Mouse (Mus musculus): ENCODE results near the gene Rfx7.

Gene Rfx7

GRCm38 (mm10) chr9:72531996-72532380, at the start of gene Rfx7:
Rfx7 (plus strand) TSS chr9:72532240.
- peak; percentile 64 for DNase-seq (ENCODE audit: low spot score)

DNA sequence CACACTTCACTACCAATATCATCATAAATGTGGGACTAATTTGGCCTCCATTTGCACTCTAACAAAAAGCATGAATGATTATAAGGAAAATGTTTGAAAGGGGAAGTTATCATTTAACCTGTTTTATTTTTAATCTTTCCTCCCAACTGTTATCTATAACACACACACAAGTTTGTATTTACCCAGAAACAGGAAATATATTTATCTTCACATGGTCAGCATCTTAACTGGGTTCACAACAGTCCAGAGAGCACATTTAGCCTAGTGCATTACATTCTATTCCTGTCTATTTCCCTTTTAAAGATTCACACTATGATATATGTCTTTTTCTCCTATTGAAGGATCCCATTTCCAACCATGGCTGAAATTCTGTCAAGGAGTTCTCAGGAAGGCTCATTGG, 43.5 kb upstream of the Rfx7 start:
- no peak for DNase-seq (ENCODE audit: low spot score)

DNA sequence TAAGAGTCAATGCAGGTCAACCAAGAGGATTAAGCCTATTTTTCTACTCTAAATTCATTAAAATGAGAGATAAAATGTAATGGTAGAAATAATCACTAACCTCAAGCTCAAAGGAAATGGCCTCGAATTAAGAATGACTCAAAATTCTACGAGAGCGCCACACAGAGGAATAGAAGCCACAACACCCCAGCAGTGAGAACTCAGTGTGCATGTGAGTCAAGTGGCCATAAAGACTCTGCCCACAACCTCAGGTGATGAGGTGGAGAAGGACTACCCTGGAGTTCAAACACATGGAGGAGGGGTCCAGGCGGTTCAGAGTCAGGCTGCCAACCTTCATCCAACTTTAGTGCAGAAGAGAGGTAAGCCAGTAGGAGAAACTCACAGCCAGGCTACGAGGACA, 42.9 kb upstream of the Rfx7 start:
- DNase-seq (ENCODE audit: low spot score), result no peak

- peak; percentile 91 for DNase-seq (ENCODE audit: low spot score)
Measured at GRCm38 (mm10) chr9:72491559-72492193, 40.4 kb upstream of the Rfx7 start.

DNA sequence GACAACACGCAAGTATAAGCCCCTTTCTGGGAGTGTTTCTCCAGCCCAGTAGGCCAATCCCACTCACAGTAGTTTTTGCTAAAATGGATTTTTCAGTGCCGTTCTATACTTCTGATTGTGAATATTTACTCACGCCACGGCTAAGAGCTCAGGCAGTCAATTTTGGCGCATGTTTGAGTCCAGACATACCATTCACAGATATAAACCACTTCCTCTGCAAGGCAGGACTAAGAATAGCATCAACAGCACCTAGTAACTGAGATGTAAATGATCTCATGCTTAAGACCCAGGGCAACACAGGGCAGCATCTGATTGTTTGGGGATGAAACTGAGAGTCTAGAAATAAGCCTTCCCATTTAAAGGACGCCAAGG, 39.9 kb upstream of the Rfx7 start, which contains the start of gene Tex9:
Gene Tex9 (minus strand): TSS at position 19 of the 372 bp plus-strand sequence.
- peak; percentile 24 for DNase-seq (ENCODE audit: low spot score)

DNA sequence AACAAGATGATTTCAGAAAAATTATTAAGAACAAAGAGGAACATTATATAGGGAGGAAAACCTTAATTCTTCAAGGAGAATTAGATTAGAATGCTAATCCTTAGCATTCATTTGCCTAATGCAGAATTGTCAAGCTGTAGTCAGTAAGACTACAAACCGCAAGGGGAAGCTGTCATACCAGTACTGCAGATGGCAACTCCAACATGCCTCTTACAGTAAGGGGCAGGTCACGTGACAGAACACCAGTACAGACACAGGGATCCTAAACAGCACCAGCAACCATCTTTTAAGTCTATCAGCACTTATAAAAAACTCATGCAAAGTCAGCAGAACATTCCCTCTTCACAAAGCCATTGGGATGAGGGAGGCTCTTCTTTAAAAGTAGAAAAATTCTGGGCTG, 38.6 kb upstream of the Rfx7 start:
- peak; percentile 27 for DNase-seq (ENCODE audit: low spot score)

- no peak for DNase-seq (ENCODE audit: low spot score)
Measured at GRCm38 (mm10) chr9:72493984-72494685, 37.9 kb upstream of the Rfx7 start.

DNA sequence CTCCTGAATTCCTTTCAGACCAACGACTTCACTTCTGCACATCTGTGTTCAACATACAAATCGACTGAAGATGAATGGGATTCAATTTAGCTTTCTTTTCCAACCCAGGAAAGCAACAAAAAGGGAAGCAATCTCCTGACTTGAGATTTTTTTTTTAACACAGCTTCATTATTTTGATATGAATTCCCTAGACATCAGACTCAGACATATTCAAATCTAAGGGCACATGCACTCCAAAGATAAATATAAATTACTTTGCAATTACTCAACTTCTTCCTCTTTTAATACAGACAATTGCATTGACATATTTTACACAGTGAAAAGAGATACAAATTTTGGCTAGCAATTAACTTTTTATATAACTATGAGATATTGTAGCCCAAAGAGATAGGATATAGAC, 35.3 kb upstream of the Rfx7 start:
- DNase-seq (ENCODE audit: low spot score), result no peak

- DNase-seq (ENCODE audit: low spot score), result no peak
Measured at GRCm38 (mm10) chr9:72497171-72497570, 34.9 kb upstream of the Rfx7 start.

DNA sequence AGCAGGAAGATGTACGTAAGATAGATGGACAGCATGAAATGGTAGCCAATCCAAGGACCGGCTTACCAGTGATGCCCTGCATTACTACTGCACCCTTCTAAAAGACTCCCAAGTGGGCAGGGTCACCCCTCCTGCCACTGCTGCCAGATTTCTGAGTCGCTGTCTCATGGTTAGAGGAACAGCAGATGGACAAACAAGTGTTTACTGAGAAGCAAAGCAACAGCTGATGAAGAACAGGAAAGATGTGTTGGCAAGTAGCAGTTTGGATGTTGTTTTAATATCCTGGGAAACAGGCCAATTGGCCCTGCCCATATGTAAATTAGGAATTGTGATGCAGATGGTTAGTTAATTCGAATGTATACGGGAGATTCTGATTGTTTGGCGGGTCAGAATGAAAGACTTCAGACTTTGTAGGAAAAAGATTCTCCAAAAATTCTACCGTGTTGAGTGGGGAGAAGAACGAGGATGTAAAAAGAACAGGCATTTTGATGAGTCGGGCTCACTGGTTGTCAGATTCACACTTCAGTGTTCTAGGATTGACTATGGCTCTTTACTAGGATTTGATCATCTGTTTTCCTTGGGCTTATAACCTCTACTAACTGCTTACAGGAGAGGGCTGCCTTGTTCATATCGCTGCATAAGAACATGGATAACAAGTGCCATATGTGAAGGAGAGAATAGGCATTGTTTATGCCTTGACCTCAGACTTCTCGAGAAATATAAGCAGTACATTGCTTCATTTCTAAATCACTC, 19.6 kb upstream of the Rfx7 start:
- no peak for DNase-seq (ENCODE audit: low spot score)

- DNase-seq (ENCODE audit: low spot score), result no peak
Measured at GRCm38 (mm10) chr9:72515366-72515765, 16.7 kb upstream of the Rfx7 start.

GRCm38 (mm10) chr9:72519246-72519645, 12.8 kb upstream of the Rfx7 start:
- no peak for DNase-seq (ENCODE audit: low spot score)

DNA sequence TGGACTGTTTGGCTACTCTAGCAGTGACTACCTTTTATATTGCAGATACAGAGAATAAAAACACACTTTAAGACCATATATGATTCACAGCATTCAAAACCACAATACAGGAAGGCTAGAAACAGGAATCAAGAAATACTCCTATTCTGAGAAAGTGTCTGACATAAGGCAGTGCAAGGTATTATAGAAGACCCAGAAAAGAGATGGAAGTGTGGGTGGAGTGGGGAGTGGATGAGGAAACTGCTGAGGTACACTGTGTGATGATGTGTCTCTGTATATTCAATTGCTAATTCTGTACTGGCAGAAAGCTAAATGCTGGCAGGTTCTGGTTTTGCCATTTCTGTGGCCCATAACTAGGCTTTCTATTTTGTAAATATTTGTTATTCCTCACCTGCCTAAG, 11.2 kb upstream of the Rfx7 start:
- no peak for DNase-seq (ENCODE audit: low spot score)

GRCm38 (mm10) chr9:72526091-72526490, 5.9 kb upstream of the Rfx7 start:
- DNase-seq (ENCODE audit: low spot score), result peak; percentile 4

- peak; percentile 90 for DNase-seq (ENCODE audit: low spot score)
Measured at GRCm38 (mm10) chr9:72530237-72530636, 1.8 kb upstream of the Rfx7 start.

DNA sequence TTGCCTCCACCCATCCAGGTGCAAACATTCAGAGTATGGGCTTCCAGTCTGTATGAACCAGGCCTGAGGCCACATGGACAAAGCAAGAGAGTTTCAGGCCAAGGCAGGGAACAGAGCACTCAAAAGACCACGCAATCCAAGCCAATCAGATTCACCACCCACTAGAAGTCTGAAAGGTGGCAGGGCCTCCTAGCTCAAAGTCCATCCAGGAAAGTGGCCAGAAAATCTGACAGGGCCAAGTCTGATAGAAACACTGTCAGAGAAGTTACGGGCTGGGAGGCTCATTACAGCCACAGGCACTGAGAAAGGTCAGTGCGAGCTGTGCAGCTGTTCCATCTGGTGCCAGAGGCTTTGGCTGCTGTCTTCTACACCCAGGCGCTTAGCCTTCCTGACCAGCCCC, 1.2 kb upstream of the Rfx7 start:
- DNase-seq (ENCODE audit: low spot score), result no peak

GRCm38 (mm10) chr9:72531291-72531995, 597 bp upstream of the Rfx7 start:
- peak; percentile 76 for DNase-seq (ENCODE audit: low spot score)

- peak; percentile 22 for DNase-seq (ENCODE audit: low spot score)
Measured at GRCm38 (mm10) chr9:72532381-72533088, 495 bp downstream of the Rfx7 start.

- DNase-seq (ENCODE audit: low spot score), result no peak
Measured at GRCm38 (mm10) chr9:72533089-72533415, 1.0 kb downstream of the Rfx7 start.

- no peak for DNase-seq (ENCODE audit: low spot score)
Measured at GRCm38 (mm10) chr9:72534985-72535384, 2.9 kb downstream of the Rfx7 start.

DNA sequence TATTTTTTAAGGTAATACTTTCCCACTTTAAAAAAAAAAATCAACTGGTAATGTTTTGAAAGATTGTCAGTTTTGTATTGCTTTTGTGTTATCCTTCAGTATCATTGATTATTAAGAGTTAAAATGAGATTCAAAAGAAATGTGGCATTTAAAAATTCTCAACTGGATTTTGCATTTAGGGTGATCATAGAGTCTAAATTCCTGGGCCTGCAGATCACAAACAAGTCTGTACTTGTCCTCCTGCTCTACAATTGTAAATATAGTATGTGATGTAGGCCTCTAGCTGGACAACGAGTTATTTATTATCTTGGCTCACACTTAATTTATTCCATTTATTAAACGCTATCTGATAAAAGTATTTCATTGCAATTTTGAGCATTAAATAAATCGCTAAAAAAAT, 3.4 kb downstream of the Rfx7 start:
- no peak for DNase-seq (ENCODE audit: low spot score)

- DNase-seq (ENCODE audit: low spot score), result no peak
Measured at GRCm38 (mm10) chr9:72537086-72537485, 5.0 kb downstream of the Rfx7 start.
